Mouse (Mus musculus) megakaryocyte, adult 5-6 weeks (primary cell): ENCODE results near the gene Tmprss2. TPM values are rescaled to one million over a fixed set of nuclear protein-coding genes. Genes with fewer than 3 reads are reported as not detected.

Experiments
- ATAC-seq: 2 replicates; pipeline ENCODE4 v1.8.0; 2016; ENCODE audit warnings: mild to moderate bottlenecking, inconsistent platforms; ENCODE audit not compliant: poor library complexity, severe bottlenecking
- total RNA-seq, 2 experiments: library from RNA; stranded (forward) in 1 of 2; stranded (reverse) in 1 of 2; fragments of 153-499, 151-499 nt in 1 of 2; fragments of 221-1000, 200-1000 nt in 1 of 2; gene quantifications; 2 replicates each; pipeline versions ENCODE4 v1.2.3 to v1.2.4; 2015 to 2017

Gene Tmprss2
- not detected in 2 replicates for total RNA-seq (2015)
- total RNA-seq (2017), result not detected in 2 replicates

DNA sequence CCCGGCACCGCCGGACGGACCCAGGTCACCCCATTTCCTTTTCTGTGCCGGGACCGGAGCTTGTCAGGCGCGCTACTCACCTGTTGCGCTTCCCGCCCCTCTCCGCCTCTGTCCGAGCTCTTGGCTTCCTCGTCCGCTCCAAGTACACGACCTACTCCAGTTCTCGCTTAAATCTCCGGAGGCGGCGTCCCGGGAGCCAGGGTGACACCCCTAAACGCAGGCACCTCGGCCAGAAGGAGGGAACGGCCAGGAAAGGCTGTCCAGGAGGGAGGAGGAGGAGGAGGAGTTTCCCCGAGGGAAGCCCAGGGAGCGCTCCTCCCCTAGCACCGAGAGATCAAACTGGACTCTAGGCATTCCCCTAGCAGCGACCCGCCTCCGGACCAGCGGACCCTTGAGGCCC lies at the start of gene Tmprss2:
Tmprss2 (minus strand) TSS at position 257 of the 400 bp plus-strand sequence.
- ATAC-seq, result no peak

DNA sequence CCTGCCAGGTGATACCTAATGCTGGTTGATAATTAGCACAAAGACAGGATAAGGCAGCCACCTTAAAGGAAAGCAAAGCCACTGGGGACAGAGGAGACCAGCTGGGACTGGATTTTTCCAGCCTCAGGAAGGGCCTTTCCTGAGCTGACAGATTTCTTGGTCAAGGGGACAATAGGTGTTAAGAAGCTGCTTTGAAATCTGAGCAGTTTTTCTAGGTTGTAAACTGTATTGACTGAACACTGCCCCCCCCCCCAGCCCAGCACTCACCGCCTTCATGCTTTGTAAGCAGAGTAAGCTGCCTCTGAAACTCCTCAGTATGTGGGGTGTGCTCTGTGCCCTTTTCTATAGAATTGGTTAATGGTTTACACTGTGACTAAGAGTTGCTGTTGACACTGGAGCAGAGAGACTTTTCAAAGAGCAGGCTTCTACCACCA lies 48.2 kb upstream of the Tmprss2 start:
- no peak for ATAC-seq

DNA sequence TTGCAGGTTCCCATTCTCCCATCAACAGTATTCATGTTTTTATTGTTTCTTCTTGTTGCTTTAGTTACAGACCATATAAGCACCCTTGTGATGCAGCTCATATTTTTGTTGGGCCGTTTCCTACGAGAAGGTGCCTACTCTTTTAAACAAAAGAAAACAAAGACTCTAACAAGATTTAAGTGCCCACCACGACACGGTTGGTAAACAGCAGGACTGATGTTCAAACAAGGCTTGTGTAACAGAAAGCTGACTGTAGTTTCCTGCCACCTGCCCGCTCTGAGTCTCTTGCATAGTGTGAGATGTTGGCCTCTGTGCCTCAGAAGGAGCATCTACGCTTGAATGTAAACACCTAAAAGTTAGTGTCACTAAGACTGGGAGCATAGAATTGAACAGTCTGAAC lies 47.5 kb upstream of the Tmprss2 start:
- no peak for ATAC-seq

DNA sequence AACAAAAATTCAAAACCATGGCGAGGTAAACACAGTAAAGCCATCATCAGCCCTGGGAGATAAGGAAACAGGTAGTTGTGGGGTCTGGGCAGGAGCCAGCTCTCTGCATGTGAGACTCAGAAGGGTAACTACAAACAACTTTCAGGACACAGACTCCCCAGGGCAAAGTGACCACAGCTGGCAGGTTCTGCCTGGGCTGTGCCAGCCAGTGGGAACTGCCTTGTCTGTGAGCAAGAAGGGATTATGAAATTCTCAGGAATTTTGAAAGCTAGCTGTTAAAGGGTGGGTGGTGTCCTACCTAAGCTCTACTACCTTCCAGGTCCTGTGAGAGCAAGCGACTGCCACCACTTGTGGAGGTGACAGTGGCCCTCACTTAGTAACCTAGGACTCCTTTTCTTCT lies 44.8 kb upstream of the Tmprss2 start:
- no peak for ATAC-seq

DNA sequence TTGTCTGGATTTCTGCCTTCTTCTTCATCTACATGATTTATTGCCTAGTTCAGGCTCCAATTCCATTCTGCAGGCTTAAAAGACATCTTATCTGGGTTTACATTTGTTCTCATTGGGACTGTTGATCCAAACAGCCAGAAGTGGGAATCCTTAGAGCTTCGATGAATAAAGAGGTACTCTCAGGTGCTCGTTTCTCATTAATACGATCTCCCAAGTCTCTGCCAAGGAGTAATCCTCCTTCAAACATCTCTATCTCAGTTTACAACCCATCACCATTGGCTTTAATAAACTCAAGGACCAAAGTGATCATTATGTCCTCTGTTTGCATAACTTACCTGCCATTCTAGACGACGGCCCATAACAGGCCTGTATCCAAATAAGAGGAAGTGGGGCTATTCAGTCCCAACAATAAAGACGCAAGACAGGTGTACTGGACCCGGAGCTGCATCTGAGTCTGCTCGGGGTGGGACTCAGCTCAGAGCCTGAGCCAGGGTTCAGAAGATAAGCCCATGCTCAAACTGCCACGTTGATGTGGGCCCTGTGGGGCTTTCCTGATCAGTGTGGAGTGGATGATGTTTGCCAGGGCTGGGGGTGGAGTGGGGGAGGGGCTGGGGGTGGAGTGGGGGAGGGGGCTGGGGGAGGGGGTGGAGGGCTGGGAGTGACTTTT lies 38.7 kb upstream of the Tmprss2 start:
- no peak for ATAC-seq

DNA sequence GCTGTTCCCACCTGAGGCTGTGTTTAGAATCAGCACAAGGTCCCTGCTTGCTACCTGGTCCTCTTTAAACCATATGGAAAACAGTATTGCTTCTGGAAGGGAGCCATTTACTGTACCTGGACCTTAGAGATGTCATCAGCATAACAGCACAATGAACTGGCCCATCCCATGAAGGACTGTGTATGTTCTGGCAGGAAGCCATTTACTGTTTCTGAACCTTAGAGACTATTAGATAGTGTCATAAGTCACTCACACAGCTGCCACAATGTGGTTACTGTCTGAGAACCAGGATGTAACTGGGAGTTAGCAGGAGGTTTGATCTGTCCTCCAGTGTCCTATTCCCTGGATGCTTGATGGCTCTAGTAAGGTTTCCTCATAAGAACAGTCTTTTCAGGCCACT lies 33.7 kb upstream of the Tmprss2 start:
- no peak for ATAC-seq

DNA sequence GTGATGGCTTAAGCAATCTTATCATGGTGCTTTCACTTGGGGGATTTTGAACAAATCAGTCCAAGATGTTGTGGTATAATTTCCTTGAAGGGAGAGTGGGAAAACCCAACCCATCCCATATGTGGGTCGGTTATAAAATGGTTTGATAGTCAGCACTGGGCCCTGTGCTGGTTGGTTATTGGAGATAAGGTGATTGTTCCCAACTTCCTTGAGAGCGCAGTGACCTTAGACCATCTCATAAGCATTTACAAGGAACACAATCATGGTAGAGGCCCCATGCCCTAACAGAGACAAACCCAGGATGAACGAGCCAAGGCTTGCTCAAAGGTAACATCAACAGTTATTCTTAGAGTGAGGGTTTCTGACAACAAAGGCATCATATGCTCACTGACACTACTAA lies 28.6 kb upstream of the Tmprss2 start:
- ATAC-seq, result no peak

DNA sequence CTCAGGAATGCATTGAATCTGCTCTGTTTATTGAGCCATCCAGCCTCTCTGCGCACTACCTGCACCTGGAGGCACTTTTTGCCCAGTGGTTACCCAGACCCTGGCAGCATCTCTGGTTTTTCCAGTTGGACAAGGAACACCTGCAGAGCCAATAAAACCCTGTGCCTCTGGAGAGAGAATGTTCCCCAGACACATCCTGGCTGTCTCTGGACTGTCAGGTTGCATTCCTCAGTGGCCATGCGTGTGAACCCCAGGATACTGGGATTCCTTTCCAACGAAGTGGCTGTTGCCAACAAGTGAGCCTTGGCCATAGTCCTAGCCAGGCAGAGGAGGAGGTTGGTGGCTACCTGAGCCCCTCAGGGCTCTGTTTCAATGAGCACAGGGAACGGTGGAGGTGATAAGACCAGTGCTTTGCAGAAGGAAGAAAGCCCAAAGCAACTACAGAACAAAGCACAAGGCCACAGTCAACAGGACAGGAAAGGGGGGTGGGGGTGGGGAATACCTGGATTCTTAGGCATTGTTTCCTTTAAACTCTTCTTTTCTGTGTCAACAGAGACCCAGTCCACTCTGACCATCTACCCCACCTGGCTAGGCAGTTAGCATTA lies 22.0 kb upstream of the Tmprss2 start:
- no peak for ATAC-seq

DNA sequence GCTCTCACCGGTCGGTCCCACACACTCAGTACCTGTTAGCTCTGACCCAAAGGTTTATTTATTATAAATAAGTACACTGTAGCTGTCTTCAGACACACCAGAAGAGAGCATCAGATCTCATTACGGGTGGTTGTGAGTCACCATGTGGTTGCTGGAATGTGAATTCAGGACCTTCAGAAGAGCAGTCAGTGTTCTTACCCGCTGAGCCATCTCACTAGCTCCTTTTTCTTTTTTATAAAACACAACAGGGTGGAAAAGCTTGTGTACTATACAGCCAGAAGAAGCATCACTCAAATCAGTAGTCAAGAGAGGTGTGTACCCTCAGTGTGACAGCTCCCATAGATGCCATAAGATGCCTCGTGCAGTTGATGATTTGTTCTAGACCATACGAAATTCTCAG lies 12.2 kb upstream of the Tmprss2 start:
- no peak for ATAC-seq

DNA sequence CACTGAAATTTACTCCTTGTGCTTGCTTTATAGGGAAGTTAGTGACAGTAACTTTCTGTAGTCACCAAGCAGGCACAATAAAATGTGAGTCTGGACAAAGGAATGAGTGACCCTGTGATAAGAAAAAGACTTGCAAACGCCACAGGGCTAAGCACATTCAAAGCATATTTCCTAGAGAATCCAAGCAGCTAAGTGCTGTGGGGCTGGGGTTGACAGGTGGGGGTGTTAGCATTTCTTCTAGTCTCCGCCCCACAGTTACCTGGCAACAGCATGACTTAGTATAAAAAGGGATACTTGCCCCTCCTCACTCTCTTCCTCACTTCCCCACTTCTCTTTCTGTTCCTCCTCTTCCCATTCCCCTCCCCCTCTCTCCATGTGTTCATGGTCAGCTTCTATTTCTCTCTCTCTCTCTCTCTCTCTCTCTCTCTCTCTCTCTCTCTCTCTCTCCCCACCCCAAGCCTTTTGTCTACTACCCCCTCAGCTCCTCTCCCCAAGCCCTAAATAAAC lies 11.4 kb upstream of the Tmprss2 start:
- ATAC-seq, result peak; percentile 69

DNA sequence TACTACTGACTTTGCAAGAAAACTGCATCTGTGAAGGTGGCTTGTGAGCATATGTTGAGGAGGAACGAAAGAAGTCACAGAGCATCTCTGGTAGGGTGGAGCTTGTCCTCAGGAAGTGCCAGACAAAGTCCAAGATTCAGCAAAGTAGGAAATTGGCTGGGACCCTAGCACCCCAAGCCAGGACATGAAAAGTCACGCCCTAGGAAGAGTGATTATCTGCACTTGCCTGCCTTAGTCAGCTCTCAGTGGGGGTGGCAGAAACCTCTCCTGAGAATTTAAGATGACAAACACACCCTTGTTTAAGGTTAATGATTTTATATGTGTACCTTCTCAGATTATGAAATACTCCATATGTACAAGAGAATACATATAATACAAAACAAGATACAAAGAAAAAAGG lies 7.3 kb upstream of the Tmprss2 start:
- no peak for ATAC-seq

DNA sequence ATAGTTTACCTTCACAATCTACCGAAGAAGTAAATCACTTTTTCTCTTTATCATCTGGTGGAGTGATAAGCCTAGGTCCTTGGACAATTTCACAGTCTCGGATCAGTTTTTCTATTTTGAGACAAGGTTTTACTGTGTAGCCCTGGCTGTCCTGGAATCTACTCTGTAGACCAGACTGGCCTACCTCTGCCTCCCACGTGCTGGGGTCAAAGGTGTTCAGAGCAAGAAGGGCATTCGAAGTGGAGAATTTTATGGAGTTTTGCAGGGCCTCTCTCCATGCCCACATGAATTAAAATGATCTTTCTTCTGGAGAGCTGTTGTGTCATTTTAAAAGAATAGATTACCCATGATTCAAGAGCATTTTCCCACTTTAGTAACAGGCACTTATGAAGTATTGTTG lies 1.0 kb upstream of the Tmprss2 start:
- no peak for ATAC-seq

DNA sequence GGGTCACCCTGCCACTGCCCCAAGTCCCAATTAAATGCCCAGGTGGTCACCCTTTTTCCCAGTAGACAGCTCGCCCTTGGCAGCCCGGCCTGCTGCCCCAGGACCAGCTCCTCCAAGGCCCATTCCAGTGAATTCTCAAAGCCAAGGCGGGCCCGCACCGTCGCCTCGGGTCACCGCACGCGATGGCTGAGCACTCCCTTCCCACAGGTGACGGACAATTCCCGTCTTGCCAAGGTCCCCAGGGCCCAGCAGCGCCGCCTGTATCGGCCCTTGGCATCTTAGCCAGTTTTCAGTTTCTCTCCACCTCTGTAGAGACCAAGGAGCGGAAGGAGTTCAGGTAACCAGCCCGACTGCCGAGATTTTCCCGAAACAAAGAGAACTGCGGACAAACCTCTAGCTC lies 749 bp downstream of the Tmprss2 start:
- no peak for ATAC-seq

DNA sequence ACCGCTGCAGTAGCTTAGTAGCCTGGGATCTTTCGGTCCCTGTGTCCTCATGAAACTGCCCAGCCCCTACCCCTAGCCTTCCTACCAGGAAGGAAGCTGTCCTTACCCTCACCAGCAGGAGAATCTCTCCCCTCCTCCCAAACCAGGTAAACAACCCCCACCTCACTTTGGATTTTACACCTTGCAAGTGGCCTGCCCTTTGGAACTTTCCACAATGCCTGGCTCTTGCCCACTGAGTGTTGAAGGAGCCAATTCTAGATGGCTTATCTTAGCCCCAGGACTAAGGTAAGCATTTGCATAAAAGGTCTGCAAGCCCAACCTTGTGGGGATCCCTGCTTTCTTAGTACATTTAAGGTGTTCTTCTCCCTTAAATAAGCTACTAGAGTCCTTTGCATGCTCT lies 1.3 kb downstream of the Tmprss2 start:
- ATAC-seq, result no peak

DNA sequence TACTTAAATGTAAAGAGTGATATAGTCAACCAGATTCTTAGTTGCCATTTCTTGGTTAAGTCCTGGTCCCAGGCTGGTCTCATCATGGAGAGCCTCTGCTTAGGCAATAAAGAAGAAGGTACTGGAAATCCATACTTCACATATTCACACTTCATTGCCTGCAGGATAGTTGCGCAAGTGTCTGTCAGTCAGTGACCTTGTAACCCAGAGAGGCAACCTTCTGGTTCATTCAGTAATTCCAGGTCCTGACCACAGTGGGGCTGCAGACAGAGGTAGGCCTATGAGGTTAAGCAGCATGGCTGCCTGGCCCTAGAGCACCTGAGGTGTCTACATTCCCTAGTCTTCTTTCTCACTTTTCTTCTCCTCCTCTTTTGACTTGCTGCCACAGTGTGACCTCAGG lies 3.0 kb downstream of the Tmprss2 start:
- no peak for ATAC-seq

DNA sequence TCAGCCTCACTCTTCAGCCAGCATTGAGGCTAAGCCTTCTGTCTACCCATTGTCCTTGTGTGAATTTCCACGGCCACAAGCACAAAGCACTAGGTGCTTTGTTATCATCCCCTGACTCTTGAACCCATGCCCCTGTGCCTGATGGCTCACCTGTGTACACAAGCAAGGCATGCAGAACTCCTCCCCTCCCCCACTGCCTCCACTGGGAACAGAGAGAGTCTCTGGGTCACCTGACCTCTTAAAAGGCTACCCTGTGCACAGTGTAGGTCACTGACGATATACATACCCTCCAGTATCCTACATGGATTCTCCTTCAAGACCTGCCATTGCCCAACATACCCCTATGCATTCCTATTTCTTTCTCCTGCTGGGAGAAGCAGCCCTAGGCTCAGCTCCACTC lies 4.2 kb downstream of the Tmprss2 start:
- no peak for ATAC-seq

DNA sequence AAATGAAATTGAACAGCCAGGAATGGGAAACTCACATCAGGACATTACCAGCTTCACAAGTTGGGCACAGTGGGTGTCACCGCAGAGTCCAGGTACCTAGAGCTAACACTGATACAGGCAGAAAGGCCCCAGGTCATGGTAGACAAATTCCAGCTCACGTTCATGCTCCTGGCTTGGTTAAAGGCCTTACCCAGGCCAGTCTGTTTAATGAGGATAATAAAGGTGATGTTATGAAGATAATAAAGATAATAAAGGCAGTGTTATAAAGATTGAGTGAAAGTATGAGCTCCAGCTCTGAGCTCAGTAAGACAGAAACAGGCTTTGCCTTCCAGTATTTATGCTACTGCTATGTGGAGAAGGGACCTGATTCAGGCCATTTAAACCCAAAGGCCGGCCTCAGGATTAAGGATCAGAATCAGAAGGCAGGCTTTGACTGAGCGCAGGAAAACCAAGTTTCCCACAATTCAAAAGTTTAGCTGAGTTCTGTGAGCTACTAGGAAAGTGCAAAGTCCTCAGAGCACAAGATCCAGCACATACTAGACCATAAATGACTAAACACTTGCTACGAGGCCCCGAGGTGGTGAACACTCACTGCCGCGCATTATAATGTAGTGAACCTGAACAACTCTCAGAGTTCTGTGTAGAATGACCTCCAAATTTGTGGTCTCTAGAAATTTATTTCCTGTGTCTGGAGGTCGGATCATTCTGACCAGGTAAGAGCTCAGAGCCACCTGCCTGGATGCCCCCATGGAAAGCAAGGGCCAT lies 4.9 kb downstream of the Tmprss2 start:
- ATAC-seq, result no peak

DNA sequence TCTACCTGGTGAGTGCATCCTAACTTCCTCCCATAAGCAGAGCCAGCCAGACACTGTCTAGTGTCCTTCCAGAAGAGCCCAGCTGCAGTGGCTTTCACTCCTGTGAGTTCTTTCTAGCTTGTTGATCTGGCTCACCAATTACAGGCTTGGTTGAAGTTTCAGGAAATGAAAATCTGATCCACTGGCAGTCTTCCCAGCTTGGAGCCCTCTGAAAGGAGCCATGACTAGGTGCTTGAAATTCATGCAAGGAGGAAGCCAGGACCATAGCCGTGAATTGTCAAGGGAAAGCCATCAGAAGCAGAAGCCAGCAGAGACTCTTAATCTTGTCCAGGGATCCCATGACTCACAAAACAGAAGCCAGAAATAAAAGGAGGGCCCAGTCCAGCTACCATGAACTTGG lies 8.7 kb downstream of the Tmprss2 start:
- no peak for ATAC-seq

DNA sequence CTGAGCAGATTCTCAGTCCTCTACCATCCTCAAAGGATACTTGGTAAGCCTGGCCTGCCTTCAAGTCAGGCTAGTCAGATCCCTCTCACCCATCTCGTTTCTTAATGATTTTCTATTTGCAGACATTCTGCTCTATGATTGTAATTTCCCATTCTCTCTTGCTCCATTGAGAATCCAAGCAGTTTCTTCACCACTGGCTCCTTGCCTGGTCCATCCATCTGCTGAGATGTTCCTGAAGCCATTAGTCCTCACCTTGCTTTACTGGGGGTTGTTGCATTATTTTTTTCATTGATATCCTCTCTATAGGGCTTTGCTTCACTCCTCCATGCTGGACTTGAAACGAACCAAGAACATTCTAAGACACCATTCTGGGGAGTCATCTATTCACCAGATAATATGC lies 10.4 kb downstream of the Tmprss2 start:
- ATAC-seq, result no peak

DNA sequence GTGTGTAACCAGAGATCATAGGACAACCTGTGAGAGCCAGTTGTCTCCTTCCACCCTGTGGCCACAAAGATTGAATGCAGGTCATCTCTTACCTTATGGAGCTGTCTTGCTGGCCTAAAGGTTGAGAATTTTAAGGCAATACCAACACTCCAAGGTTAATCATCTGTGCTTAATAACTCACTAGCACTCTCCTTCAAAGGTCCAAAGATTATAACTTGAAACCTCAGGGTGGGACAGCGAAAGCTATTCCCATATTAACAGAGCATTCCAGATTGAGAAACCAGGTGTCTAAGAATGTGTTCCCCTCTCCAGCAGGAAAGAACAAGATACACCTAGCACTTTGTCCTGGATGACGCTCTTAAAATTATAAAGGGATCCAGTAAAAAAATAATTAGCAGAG lies 12.9 kb downstream of the Tmprss2 start:
- ATAC-seq, result no peak

DNA sequence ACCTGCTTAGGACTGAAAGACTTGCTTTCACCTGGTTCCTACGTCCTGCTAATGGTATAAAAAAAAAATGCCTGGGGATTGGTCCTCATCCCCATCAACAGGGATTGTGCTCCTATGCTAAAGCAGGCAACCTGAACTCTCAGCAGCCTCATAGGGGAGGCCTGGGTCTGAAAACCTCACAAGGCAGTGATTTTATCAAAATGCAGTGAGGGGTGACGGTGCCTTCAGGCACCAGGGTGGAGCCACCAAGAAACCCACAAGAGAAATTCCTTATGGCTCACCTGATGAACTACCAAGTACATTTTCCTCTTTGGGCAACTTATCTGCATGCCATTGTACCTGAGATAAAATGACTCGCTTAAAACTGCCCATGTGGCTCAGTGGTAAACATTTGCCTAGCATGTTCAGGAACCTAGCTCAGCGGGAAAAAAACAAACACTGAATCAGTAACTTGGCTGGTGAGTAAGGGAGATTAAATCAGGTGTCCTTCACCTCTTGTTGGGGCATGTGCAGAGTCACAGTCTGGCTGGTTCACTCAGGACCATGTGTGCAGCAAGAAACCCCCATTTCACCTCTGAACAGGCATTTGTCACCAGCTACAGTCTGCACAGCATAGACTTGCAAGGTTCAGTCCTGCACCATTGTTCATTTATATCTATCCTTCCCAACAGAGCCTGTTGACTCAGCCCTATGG lies 17.0 kb downstream of the Tmprss2 start:
- no peak for ATAC-seq
